Mouse (Mus musculus): ENCODE measurements around the gene Pebp1.

- TF ChIP-seq CTCF (IDR thresholded peaks at IDR 0.05; ENCODE audit: borderline replicate concordance, extremely low read depth, insufficient read depth, insufficient read length), result no peak
- TF ChIP-seq POLR2A (IDR thresholded peaks at IDR 0.05; ENCODE audit: borderline replicate concordance, extremely low read depth, insufficient read depth, insufficient read length, poor library complexity, severe bottlenecking), result no peak
Observed at GRCm38 (mm10) chr5:117284029-117284428, 3.4 kb downstream of the Pebp1 start.

Data from brain, embryonic 14.5 days (tissue).